Mouse (Mus musculus): ENCODE measurements around the gene Arl11. TPM values are rescaled to one million over a fixed set of nuclear protein-coding genes. Genes with fewer than 3 reads are reported as not detected.

Gene Arl11
- total RNA-seq, 2 experiments from 2014 or later, result 0.75 to 1.3 TPM

DNA sequence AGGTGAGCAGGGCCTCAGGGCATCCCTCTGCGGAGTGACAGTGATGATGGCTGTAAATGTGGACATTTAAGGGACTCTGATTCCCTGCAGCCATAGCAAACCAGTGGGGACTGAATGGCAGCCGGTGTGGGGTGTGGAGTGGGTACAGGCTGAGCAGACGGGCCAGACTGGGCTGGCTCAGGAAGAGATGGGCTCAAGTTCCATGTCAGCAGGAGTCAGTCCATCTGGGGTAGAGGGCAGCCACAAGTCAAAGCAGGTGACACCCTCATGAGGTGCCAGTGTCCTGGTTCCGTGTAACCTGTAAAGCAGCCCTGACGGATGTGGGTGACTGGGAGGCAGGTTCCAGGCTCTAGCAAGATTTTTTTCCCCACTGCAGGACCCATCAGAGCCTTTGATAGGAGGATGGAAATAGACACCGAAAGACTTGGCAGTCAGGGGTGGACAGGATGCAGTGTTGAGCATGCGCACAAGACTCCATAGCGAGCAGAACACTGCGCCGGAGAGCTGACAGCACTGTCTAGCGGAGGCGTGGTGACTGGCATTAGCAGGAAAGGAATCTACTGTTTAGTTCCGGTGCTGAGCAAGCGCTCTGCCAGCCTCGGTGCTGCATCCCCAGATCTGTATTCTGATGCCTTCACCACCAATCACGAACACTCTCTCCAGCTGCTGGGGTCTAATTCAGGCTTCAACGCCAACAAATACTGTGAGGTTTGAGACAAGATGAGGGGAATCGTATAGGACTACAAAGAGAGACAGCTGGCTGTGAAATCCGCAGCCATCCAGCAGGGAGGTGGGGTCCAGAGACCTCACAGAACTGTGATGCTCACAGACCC is 18.3 kb downstream of the Arl11 start:
- peak; percentile 81 to 90 for DNase-seq

DNA sequence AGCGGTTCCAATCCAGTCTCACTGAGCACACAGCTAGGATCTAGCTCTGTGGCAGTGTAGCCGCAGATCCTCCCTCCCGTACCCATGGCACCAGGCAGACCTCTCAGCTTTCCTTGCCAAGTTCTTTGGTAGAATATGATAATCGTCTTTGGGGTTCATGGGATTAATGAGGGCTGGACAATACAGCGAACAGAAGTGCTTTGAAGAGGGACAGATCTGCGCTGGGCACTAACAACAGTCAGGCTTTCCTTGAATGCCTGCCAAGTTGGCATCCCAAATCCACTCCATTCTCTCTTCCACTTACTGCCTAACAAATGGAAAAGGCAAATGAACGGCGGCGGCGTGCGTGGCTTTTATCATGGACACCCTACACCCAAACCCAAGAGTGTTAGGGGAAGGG is 21.0 kb downstream of the Arl11 start:
- peak in 1 of 2 experiments; percentile 40 for DNase-seq

DNA sequence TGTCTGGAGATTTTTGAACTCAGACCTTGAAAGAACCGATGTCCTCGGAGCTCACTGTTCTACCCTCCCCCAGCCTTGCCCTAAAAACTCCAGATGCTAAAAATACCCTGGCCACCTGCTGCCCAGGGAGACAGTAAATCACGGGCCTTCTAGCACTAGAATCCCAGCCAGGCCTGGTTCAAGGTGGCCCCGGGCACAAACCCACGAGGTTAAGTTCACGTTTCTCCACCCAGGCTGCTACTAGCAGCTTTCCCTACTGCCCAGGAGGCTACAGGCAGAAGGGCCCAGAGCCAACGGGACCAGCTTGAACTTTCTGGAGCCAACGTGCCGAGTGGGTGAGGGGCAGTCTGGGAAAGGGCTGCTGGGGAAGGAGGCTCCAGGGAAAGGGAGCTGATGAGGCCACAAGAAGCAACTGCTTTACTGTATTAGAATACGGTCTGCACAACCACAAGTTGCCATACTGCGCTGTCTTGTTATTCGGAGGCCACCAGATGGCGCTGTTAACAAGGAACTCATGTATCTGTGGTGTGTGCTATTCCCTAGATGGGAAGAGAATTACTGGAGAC is 21.5 kb downstream of the Arl11 start:
- DNase-seq, result peak; percentile 82 to 95

- DNase-seq, result no peak
Observed at GRCm38 (mm10) chr14:61339381-61339780, 29.8 kb downstream of the Arl11 start.

DNA sequence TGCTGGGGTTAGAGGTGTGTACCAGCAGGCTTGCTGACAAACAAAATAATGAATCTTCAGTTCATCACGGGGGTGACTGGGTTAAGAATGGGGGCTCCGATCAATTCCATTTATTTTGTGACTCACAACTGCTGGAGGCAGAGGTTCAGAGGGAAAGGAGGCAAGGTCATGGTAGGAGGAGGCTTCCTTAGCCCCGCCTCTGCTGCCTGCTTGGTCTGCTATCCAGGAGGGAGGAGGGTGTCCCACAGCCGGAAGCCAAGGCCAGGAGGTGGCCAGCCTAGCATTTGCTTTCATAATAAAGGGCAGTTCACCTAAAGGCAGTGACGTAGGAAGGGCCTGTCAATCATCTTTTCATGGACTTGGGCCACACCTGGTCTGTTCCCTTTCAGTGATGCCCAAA is 35.0 kb downstream of the Arl11 start:
- no peak for DNase-seq

GRCm38 (mm10) chr14:61346827-61347698 is 37.5 kb downstream of the Arl11 start:
- no peak for DNase-seq

GRCm38 (mm10) chr14:61349876-61350275 is 40.3 kb downstream of the Arl11 start:
- DNase-seq, result no peak

DNA sequence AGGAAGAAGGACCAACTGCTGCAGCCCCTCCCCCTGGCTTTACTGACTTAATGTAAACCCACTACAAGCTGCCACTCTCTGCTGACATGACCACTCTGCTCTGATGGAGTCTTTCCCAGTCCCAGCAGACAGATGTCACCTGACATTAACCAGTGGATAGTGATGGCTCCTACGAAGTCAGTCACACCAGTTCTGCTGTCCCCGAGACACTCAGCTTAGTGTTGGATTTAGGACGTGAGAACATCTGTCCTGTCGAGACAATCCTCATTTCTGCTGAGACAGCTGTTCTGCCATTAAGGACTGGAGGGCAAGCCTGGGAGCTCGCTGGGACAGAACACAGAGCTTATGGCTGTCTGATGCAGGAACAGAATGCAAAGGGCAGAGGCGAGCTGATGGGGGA is 41.3 kb downstream of the Arl11 start:
- no peak for DNase-seq

GRCm38 (mm10) chr14:61354251-61355235 is 45.0 kb downstream of the Arl11 start:
- peak; percentile 25 to 37 for DNase-seq

DNA sequence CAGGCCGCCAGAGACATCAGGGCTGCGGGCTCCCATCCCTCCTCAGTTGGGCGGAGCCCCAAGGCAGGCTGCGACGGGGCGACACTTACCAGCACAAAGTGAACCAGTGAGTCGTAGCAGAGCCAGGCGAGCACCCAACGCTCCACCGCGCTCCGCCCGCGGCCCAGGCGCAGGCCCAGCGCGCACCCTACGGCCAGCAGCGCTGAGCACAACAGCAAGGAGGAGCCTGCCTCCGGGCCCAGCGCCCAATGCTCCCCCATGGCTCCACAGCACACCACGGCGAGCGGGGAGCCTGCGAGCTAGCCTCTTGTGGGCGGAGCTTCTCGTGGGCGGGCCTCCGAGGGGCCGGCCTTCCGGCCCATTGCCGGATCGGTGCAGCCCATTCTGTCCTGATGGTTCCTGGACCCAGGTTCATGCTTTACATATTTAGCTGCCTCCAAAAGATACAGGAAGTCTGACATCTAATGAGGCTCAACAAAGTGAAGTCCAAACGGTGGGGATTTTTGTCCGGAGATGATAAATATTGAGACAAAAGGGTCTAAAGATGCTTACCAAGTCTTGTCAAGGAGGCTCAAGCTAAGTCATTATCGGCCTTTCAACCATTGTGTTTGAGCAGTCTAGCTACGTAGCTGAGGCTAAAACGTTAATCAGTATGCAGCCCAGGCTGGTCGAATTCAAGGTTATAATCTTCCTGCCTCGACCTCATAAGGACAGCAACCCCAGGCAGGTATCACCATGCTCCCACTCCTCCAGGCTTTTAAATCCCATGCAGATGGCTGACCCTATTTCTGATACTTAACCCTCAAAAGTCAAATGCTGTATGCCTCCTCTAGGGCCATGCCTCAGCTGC is 50.8 kb downstream of the Arl11 start, which contains the start of gene Ebpl:
Gene Ebpl, minus strand, starts transcription at position 309 of the 850 bp plus-strand sequence.
- DNase-seq, result peak; percentile 95 to 97

GRCm38 (mm10) chr14:61360981-61361511 is 51.5 kb downstream of the Arl11 start:
- DNase-seq, result no peak

Other genes with a start within 250 kb of the Arl11 start
- gene Sacs, start 171.3 kb upstream of the Arl11 start, total RNA-seq (2021), result 10 to 100 TPM; 20.9 to 21.0 TPM
- 100 to 1,000 TPM; 181 to 202 TPM for gene Sgcg, start 51.3 kb upstream of the Arl11 start, total RNA-seq (2021)
- gene Ebpl, start 50.7 kb downstream of the Arl11 start, total RNA-seq (2021), result 1 to 10 TPM; 1.1 to 1.7 TPM
- gene Kpna3, start 130.1 kb downstream of the Arl11 start, total RNA-seq (2021), result 10 to 100 TPM; 56.1 to 59.5 TPM
- gene Spryd7, start 247.1 kb downstream of the Arl11 start, total RNA-seq (2021), result 10 to 100 TPM; 57.3 to 57.8 TPM

All from heart, adult 18-20 months (tissue).